Mouse (Mus musculus): ENCODE measurements at regions not wholly inside any gene's neighbourhood (a gene's known extent, or its start where the extent isn't known, plus 50 kb on each side); places are given as distances from the start of the nearest gene placed in this dataset.

- in situ Hi-C loops (cut with MboI): loop anchor here (25.0 kb wide), 1 partner anchor 457 kb away; no protein-coding TSS in a partner anchor
Observed at GRCm38 (mm10) chr7:88544393-88544792, 114.3 kb downstream of the Rab38 start.

- in situ Hi-C loops (cut with MboI): loop anchor here (25.0 kb wide), 1 partner anchor 458 kb away; no protein-coding TSS in a partner anchor
Observed at GRCm38 (mm10) chr7:88544976-88545654, 115.0 kb downstream of the Rab38 start.

- in situ Hi-C loops (cut with MboI): no loop called here
Observed at GRCm38 (mm10) chr7:88575073-88575472, 145.0 kb downstream of the Rab38 start.

- in situ Hi-C loops (cut with MboI): no loop called here
Observed at GRCm38 (mm10) chr7:88600781-88601180, 170.7 kb downstream of the Rab38 start.

All from mature B cell (primary cell).